Mouse (Mus musculus) CH12.LX (cell line): ENCODE measurements around the gene Tmem169. TPM values are rescaled to one million over a fixed set of nuclear protein-coding genes. Genes with fewer than 3 reads are reported as not detected.

ENCODE experiments used
- DNase-seq: peaks from one replicate; pipeline ENCODE4 v3.0.0-alpha.2; 2013; ENCODE audit errors: extremely low read depth
- H3K27ac ChIP-seq: 2 replicates; pipeline ENCODE4 v1.5.1; 2012; ENCODE audit warnings: low read depth, mild to moderate bottlenecking, control low read depth, moderate library complexity; ENCODE audit not compliant: insufficient read depth
- H3K27me3 ChIP-seq: replicated peaks from 2 replicates; pipeline ENCODE3; 2012; ENCODE audit warnings: inconsistent platforms
- H3K36me3 ChIP-seq, 2 experiments: replicated peaks in 1 of 2; 2 replicates each; pipeline versions ENCODE3 to v1.6.1; 2012; ENCODE audit warnings: inconsistent platforms in 1 of 2, low read length in 1 of 2, mild to moderate bottlenecking in 1 of 2, mixed read lengths in 1 of 2, moderate library complexity in 1 of 2; ENCODE audit not compliant: control insufficient read depth in 1 of 2, insufficient read depth in 1 of 2
- H3K4me1 ChIP-seq, 2 experiments: 2 replicates each; pipeline ENCODE4 v1.6.1; 2012; ENCODE audit warnings: inconsistent platforms in 1 of 2, moderate library complexity in 1 of 2; ENCODE audit not compliant: insufficient read depth in 2 of 2, control insufficient read depth in 1 of 2
- H3K4me2 ChIP-seq: 2 replicates; pipeline ENCODE4 v1.6.1; 2012; ENCODE audit warnings: low read depth, mild to moderate bottlenecking, control low read depth; ENCODE audit not compliant: poor library complexity, insufficient read depth, severe bottlenecking
- H3K4me3 ChIP-seq, 3 experiments: fragments of 150-350 bp in 1 of 3; sonication (generic) in 1 of 3; replicated peaks in 1 of 3; 2 replicates each; pipeline versions ENCODE3 to v1.5.1; 2011 to 2012; ENCODE audit warnings: low read depth in 2 of 3, low read length in 2 of 3, mild to moderate bottlenecking in 2 of 3, moderate library complexity in 2 of 3, control low read depth in 1 of 3, improper control_type of control experiment in 1 of 3, inconsistent platforms in 1 of 3, mixed read lengths in 1 of 3; ENCODE audit not compliant: poor library complexity in 1 of 3
- H3K79me2 ChIP-seq: replicated peaks from 2 replicates; pipeline ENCODE4 v1.6.1; 2012; ENCODE audit warnings: mild to moderate bottlenecking, moderate library complexity; ENCODE audit not compliant: control insufficient read depth, poor library complexity, insufficient read depth, severe bottlenecking; ENCODE audit errors: extremely low read depth
- H3K9ac ChIP-seq: 2 replicates; pipeline ENCODE4 v1.6.1; 2012; ENCODE audit warnings: low read depth, mild to moderate bottlenecking, control low read depth, moderate library complexity; ENCODE audit not compliant: insufficient read depth
- H3K9me3 ChIP-seq: replicated peaks from 2 replicates; pipeline ENCODE3; 2012; ENCODE audit warnings: low read length, inconsistent platforms, mixed read lengths
- BHLHE40 ChIP-seq: IDR thresholded peaks from 2 replicates; pipeline ENCODE4 v1.6.1; 2011; ENCODE audit warnings: mild to moderate bottlenecking, low read depth, low read length, improper control_type of control experiment
- CHD1 ChIP-seq: IDR thresholded peaks from 2 replicates; pipeline ENCODE4 v1.6.1; 2012; ENCODE audit warnings: low read depth, low read length, improper control_type of control experiment, inconsistent platforms
- CHD2 ChIP-seq: IDR thresholded peaks from 2 replicates; pipeline ENCODE4 v1.6.1; 2011; ENCODE audit warnings: low read length, improper control_type of control experiment
- CTCF ChIP-seq, 2 experiments: IDR thresholded peaks in 1 of 2; conservative IDR thresholded peaks in 1 of 2; 2 replicates each; pipeline ENCODE4 v1.5.1; 2011 to 2012; ENCODE audit warnings: low read depth in 2 of 2, low read length in 2 of 2, improper control_type of control experiment in 1 of 2, inconsistent platforms in 1 of 2, mild to moderate bottlenecking in 1 of 2, moderate library complexity in 1 of 2
- ELF1 ChIP-seq: IDR thresholded peaks from 2 replicates; pipeline ENCODE4 v1.6.1; 2014; ENCODE audit warnings: low read depth, mild to moderate bottlenecking, inconsistent platforms, low read length, improper control_type of control experiment
- ETS1 ChIP-seq: conservative IDR thresholded peaks from 2 replicates; pipeline ENCODE4 v1.6.1; 2012; ENCODE audit warnings: low read depth, mild to moderate bottlenecking, inconsistent platforms, low read length, improper control_type of control experiment, moderate library complexity
- HCFC1 ChIP-seq: IDR thresholded peaks from 2 replicates; pipeline ENCODE4 v1.6.1; 2012; ENCODE audit warnings: low read depth, mild to moderate bottlenecking, inconsistent platforms, low read length, improper control_type of control experiment
- IRF4 ChIP-seq: IDR thresholded peaks from 2 replicates; pipeline ENCODE4 v1.6.1; 2014; ENCODE audit warnings: low read depth, mild to moderate bottlenecking, inconsistent platforms, low read length, improper control_type of control experiment
- JUN ChIP-seq: IDR thresholded peaks from 2 replicates; pipeline ENCODE4 v1.6.1; 2011; ENCODE audit warnings: low read depth, mild to moderate bottlenecking, low read length, improper control_type of control experiment, moderate library complexity; ENCODE audit not compliant: insufficient read depth
- JUND ChIP-seq: conservative IDR thresholded peaks from 2 replicates; pipeline ENCODE4 v1.6.1; 2011; ENCODE audit warnings: low read depth, low read length, improper control_type of control experiment
- KAT2A ChIP-seq: IDR thresholded peaks from 2 replicates; pipeline ENCODE4 v1.6.1; 2012; ENCODE audit warnings: low read length, improper control_type of control experiment, inconsistent platforms; ENCODE audit not compliant: insufficient replicate concordance
- MAFK ChIP-seq: IDR thresholded peaks from 2 replicates; pipeline ENCODE4 v1.6.1; 2011; ENCODE audit warnings: low read length, improper control_type of control experiment; ENCODE audit not compliant: insufficient replicate concordance
- MAX ChIP-seq: IDR thresholded peaks from 2 replicates; pipeline ENCODE4 v1.6.1; 2011; ENCODE audit warnings: low read length, improper control_type of control experiment
- MAZ ChIP-seq: IDR thresholded peaks from 2 replicates; pipeline ENCODE4 v1.6.1; 2012; ENCODE audit warnings: low read depth, mild to moderate bottlenecking, inconsistent platforms, low read length, improper control_type of control experiment, moderate library complexity
- MEF2A ChIP-seq: IDR thresholded peaks from 2 replicates; pipeline ENCODE4 v1.6.1; 2014; ENCODE audit warnings: low read depth, mild to moderate bottlenecking, inconsistent platforms, low read length, improper control_type of control experiment, borderline replicate concordance
- MXI1 ChIP-seq: IDR thresholded peaks from 2 replicates; pipeline ENCODE4 v1.6.1; 2011; ENCODE audit warnings: mild to moderate bottlenecking, low read depth, low read length, improper control_type of control experiment
- MYC ChIP-seq: IDR thresholded peaks from 2 replicates; pipeline ENCODE4 v1.6.1; 2011; ENCODE audit warnings: low read depth, mild to moderate bottlenecking, improper control_type of control experiment, low read length
- NELFE ChIP-seq: IDR thresholded peaks from 2 replicates; pipeline ENCODE4 v1.6.1; 2011; ENCODE audit warnings: low read depth, low read length, improper control_type of control experiment
- NRF1 ChIP-seq: IDR thresholded peaks from 2 replicates; pipeline ENCODE4 v1.6.1; 2014; ENCODE audit warnings: low read depth, mild to moderate bottlenecking, inconsistent platforms, low read length, improper control_type of control experiment, moderate library complexity
- PAX5 ChIP-seq: IDR thresholded peaks from 2 replicates; pipeline ENCODE4 v1.6.1; 2012; ENCODE audit warnings: low read length, inconsistent platforms, mixed read lengths
- POLR2A ChIP-seq: IDR thresholded peaks from 2 replicates; pipeline ENCODE4 v1.6.1; 2011; ENCODE audit warnings: low read depth, mild to moderate bottlenecking, improper control_type of control experiment, low read length
- RAD21 ChIP-seq: IDR thresholded peaks from 2 replicates; pipeline ENCODE4 v1.6.1; 2011; ENCODE audit warnings: low read depth, mild to moderate bottlenecking, low read length, improper control_type of control experiment, moderate library complexity
- SIN3A ChIP-seq: IDR thresholded peaks from 2 replicates; pipeline ENCODE4 v1.6.1; 2012; ENCODE audit warnings: low read length, improper control_type of control experiment, inconsistent platforms
- SMC3 ChIP-seq: IDR thresholded peaks from 2 replicates; pipeline ENCODE4 v1.6.1; 2011; ENCODE audit warnings: low read depth, low read length, improper control_type of control experiment
- TBP ChIP-seq: conservative IDR thresholded peaks from 2 replicates; pipeline ENCODE4 v1.6.1; 2011; ENCODE audit warnings: low read depth, low read length, improper control_type of control experiment
- TCF12 ChIP-seq: IDR thresholded peaks from 2 replicates; pipeline ENCODE4 v1.6.1; 2014; ENCODE audit warnings: low read depth, mild to moderate bottlenecking, inconsistent platforms, low read length, improper control_type of control experiment
- UBTF ChIP-seq: IDR thresholded peaks from 2 replicates; pipeline ENCODE4 v1.6.1; 2012; ENCODE audit warnings: low read depth, mild to moderate bottlenecking, inconsistent platforms, low read length, improper control_type of control experiment, moderate library complexity
- USF1 ChIP-seq: IDR thresholded peaks from 2 replicates; pipeline ENCODE4 v1.6.1; 2014; ENCODE audit warnings: low read depth, mild to moderate bottlenecking, inconsistent platforms, low read length, improper control_type of control experiment
- USF2 ChIP-seq: conservative IDR thresholded peaks from 2 replicates; pipeline ENCODE4 v1.6.1; 2011; ENCODE audit warnings: low read depth, low read length, improper control_type of control experiment
- ZC3H11A ChIP-seq: IDR thresholded peaks from 2 replicates; pipeline ENCODE4 v1.6.1; 2012; ENCODE audit warnings: low read depth, mild to moderate bottlenecking, inconsistent platforms, low read length, improper control_type of control experiment
- ZMIZ1 ChIP-seq: IDR thresholded peaks from 2 replicates; pipeline ENCODE4 v1.6.1; 2012; ENCODE audit warnings: low read depth, mild to moderate bottlenecking, inconsistent platforms, low read length, improper control_type of control experiment
- ZNF384 ChIP-seq: IDR thresholded peaks from 2 replicates; pipeline ENCODE4 v1.6.1; 2012; ENCODE audit warnings: low read depth, low read length, improper control_type of control experiment, inconsistent platforms
- dilution Hi-C: fragments of 300-500 bp; cut with MboI; formaldehyde crosslinking; loops from 2 replicates; pipeline ENCODE4 v1.14.3; 2020; ENCODE audit warnings: low sequenced_read_pairs; ENCODE audit not compliant: extremely low pct_unique_long_range_greater_than_20kb, extremely low pct_ligation_motif_present
- in situ Hi-C: fragments of 300-500 bp; cut with MboI; formaldehyde crosslinking; loops from 3 replicates; pipeline ENCODE4 v1.14.3; 2019; ENCODE audit warnings: low sequenced_read_pairs, low pct_ligation_motif_present, low pct_unique_long_range_greater_than_20kb, mixed read lengths
- polyA plus RNA-seq: library from polyadenylated mRNA; unstranded; fragments of >175 nt; gene quantifications from 2 replicates; pipeline ENCODE4 v1.2.1, GENCODE M21; 2012; ENCODE audit warnings: low read depth; ENCODE audit not compliant: insufficient read length
- total RNA-seq, 2 experiments: library from RNA; depleted of rRNA; stranded (reverse); fragments of 300-350 nt in 1 of 2; fragments of >200 nt in 1 of 2; gene quantifications; 2 replicates each; pipeline ENCODE4 v1.2.3; 2012 to 2014

The Tmem169 gene
- total and polyA plus RNA-seq, 3 experiments: 0.17 to 0.26 TPM; not detected in 1

DNA sequence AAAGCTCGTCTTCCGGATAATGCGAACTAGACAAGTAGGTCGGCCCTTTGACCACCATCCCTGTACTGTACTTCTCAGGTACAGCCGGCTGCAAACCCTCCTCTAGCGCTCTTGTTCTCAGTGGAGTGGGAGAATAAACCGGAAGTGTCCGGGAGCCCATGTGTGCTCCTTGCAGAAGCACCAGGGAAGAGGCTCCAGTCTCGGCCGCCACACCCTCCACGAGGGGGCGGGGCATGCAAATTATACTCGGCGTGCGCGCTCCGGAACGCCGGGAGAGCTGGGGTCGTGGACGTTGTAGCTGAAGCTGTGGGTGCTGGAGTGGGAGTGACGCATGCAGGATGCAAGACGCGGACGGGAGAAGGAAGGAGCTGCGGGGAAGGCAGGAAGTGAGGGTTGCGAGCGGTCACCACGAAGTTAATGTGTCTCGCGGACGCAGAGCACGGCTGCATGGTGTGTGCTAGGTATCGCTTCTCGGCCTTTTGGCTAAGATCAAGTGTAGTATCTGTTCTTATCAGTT is 29.6 kb upstream of the Tmem169 start:
- in situ Hi-C loops: no loop called here
- DNase-seq: peak; percentile 89
- peak overlapping the region; percentile 96 for H3K27ac ChIP-seq
- dilution Hi-C loops: no loop called here
- H3K79me2 ChIP-seq: no peaks in the 10 kb centered on the region
- no peaks in the 10 kb centered on the region for H3K27me3 ChIP-seq
- H3K9ac ChIP-seq: peak overlapping the region; percentile 56
- TF ChIP-seq MAX: peak; percentile 69; the same call in 1 of the 2 replicates
- no peak for TF ChIP-seq ETS1
- no peak for TF ChIP-seq JUN
- no peak for TF ChIP-seq ZNF384
- peak; percentile 62 for TF ChIP-seq NELFE
- no peak for TF ChIP-seq BHLHE40
- TF ChIP-seq JUND: no peak
- TF ChIP-seq TCF12: peak; percentile 57; the same call in 1 of the 2 replicates
- no peak for TF ChIP-seq PAX5
- no peak for TF ChIP-seq ZMIZ1
- TF ChIP-seq MAFK: no peak
- peak; percentile 82 for TF ChIP-seq MXI1
- TF ChIP-seq NRF1: no peak
- no peak for TF ChIP-seq RAD21
- TF ChIP-seq CHD2: peak; percentile 39; the same call in 1 of the 2 replicates
- TF ChIP-seq ELF1: peak; percentile 90
- no peak for TF ChIP-seq MAZ
- peak; percentile 98 for TF ChIP-seq TBP
- no peak; the same call in 1 of the 2 replicates for TF ChIP-seq IRF4
- 0 out of 2 replicates have a peak, but pooled peaks have one; percentile 33 for TF ChIP-seq UBTF
- no peak for TF ChIP-seq USF2
- peak; percentile 66 for TF ChIP-seq SIN3A
- TF ChIP-seq CHD1: no peak
- TF ChIP-seq MYC: peak; percentile 27; the same call in 1 of the 2 replicates
- TF ChIP-seq SMC3: no peak
- TF ChIP-seq POLR2A: no peak
- no peak for TF ChIP-seq HCFC1
- no peak for TF ChIP-seq ZC3H11A
- TF ChIP-seq KAT2A: no peak
- TF ChIP-seq CTCF (conservative IDR thresholded peaks at IDR 0.05 in 1 of 2, IDR thresholded peaks at IDR 0.05 in 1 of 2; ENCODE audit: low read depth in 2 of 2, low read length in 2 of 2): no peak
- TF ChIP-seq USF1: no peak
- no peak for TF ChIP-seq MEF2A
- peaks cover 0 to 16% of the 10 kb centered on the region in 2 experiments for H3K36me3 ChIP-seq
- H3K9me3 ChIP-seq: no peaks in the 10 kb centered on the region
- peaks cover 0 to 26% of the 10 kb centered on the region in 2 experiments; a peak in 2 of 4 replicates for H3K4me1 ChIP-seq
- peak overlapping the region; percentile 31 to 62 (median 50) for H3K4me3 ChIP-seq
- H3K4me2 ChIP-seq: peak overlapping the region; percentile 94
